Mouse (Mus musculus): ENCODE results near the gene Fgf14.

GRCm38 (mm10) chr14:124266977-124267376, 409.9 kb downstream of the Fgf14 start:
- no peak for TF ChIP-seq POLR2A (IDR thresholded peaks at IDR 0.05; ENCODE audit: low read depth, low read length)
- TF ChIP-seq CTCF (conservative IDR thresholded peaks at IDR 0.05; ENCODE audit: insufficient read depth, insufficient read length, low read depth, low read length): no peak
